Mouse (Mus musculus) neural tube, embryonic 13.5 days (tissue): ENCODE data around the gene 4921517D22Rik. TPM values are rescaled to one million over a fixed set of nuclear protein-coding genes. Genes with fewer than 3 reads are reported as not detected.

ENCODE experiments used
- polyA plus RNA-seq: library from polyadenylated mRNA; unstranded; fragments of >200 nt; fragmentation: Nextera tagmentation; extraction: Ambion mirVana; gene quantifications from 2 replicates; pipeline ENCODE4 v1.2.1, GENCODE M21; 2015

The 4921517D22Rik gene
- polyA plus RNA-seq, 1 experiment from 2014 or later: not detected

Other genes with a start within 250 kb of the 4921517D22Rik start
- 64.8 and 66.2 TPM in 2 replicates for gene Agtpbp1, start 108.9 kb downstream of the 4921517D22Rik start, polyA plus RNA-seq
- 130 and 139 TPM in 2 replicates for gene Naa35, start 108.8 kb downstream of the 4921517D22Rik start, polyA plus RNA-seq
- gene Golm1, start 18.3 kb downstream of the 4921517D22Rik start, polyA plus RNA-seq: 44.4 and 48.5 TPM in 2 replicates
- gene Spata31d1a, start 16.2 kb upstream of the 4921517D22Rik start, polyA plus RNA-seq: 0.03 TPM in 1 of 2 replicates, not detected in the other
- not detected in 2 replicates for gene Spata31d1b, start 18.2 kb upstream of the 4921517D22Rik start, polyA plus RNA-seq
- gene Spata31d1d, start 37.6 kb upstream of the 4921517D22Rik start, polyA plus RNA-seq: not detected in 2 replicates
- 0.17 TPM in 1 of 2 replicates, not detected in the other for gene 1700014D04Rik, start 52.6 kb upstream of the 4921517D22Rik start, polyA plus RNA-seq
- gene Isca1, start 75.7 kb upstream of the 4921517D22Rik start, polyA plus RNA-seq: 153 and 154 TPM in 2 replicates
- not detected in 2 replicates for gene Gm49354, start 88.1 kb upstream of the 4921517D22Rik start, polyA plus RNA-seq
- gene Tut7, start 129.0 kb upstream of the 4921517D22Rik start, polyA plus RNA-seq: 45.5 and 50.5 TPM in 2 replicates